Mouse (Mus musculus) stomach, embryonic 14.5 days (tissue): ENCODE data around the gene Gm17660. TPM values are rescaled to one million over a fixed set of nuclear protein-coding genes. Genes with fewer than 3 reads are reported as not detected.

ENCODE experiments used
- ATAC-seq: fragments of 200-750 bp; cut with Nextera tagmentation; 2 replicates; pipeline ENCODE4 v1.8.0; 2017; ENCODE audit warnings: low read depth, moderate TSS enrichment; ENCODE audit not compliant: insufficient number of reproducible peaks, insufficient read depth, low FRiP score
- H3K27ac ChIP-seq: fragments of 300-500 bp; sonication (generic); 2 replicates; pipeline ENCODE4 v1.5.1; 2014; ENCODE audit warnings: mild to moderate bottlenecking, low read length, moderate library complexity, mixed read lengths
- H3K27me3 ChIP-seq: fragments of 300-500 bp; sonication (generic); 2 replicates; pipeline ENCODE4 v1.6.1; 2014; ENCODE audit warnings: low read length, control low read depth, mixed read lengths; ENCODE audit not compliant: control insufficient read depth, insufficient read depth
- H3K36me3 ChIP-seq: fragments of 300-500 bp; sonication (generic); 2 replicates; pipeline ENCODE4 v1.6.1; 2014; ENCODE audit warnings: mild to moderate bottlenecking, control low read depth, low read length, moderate library complexity, mixed read lengths; ENCODE audit not compliant: control insufficient read depth, insufficient read depth
- H3K4me1 ChIP-seq: fragments of 300-500 bp; sonication (generic); 2 replicates; pipeline ENCODE4 v1.6.1; 2014; ENCODE audit warnings: low read length, control low read depth, mixed read lengths; ENCODE audit not compliant: control insufficient read depth, insufficient read depth
- H3K4me2 ChIP-seq: fragments of 300-500 bp; sonication (generic); replicated peaks from 2 replicates; pipeline ENCODE4 v1.6.1; 2014; ENCODE audit warnings: low read depth, low read length, control low read depth
- H3K4me3 ChIP-seq: fragments of 300-500 bp; sonication (generic); 2 replicates; pipeline ENCODE4 v1.5.1; 2014; ENCODE audit warnings: low read depth, low read length, control low read depth
- H3K9ac ChIP-seq: fragments of 300-500 bp; sonication (generic); replicated peaks from 2 replicates; pipeline ENCODE4 v1.6.1; 2014; ENCODE audit warnings: low read depth, mild to moderate bottlenecking, control low read depth, low read length, moderate library complexity, mixed read lengths
- H3K9me3 ChIP-seq: fragments of 300-500 bp; sonication (generic); 2 replicates; pipeline ENCODE4 v1.6.1; 2016; ENCODE audit warnings: low read depth, low read length, control low read depth; ENCODE audit not compliant: control insufficient read depth
- WGBS: fragments of 180-500 bp; shearing (Covaris S2); extraction: QIAGEN DNeasy Blood & Tissue Kit; methylation state at CpG from one replicate; pipeline ENCODE4 v1.1.7; 2014; 5-methylcytosine and 5-hydroxymethylcytosine counted together
- polyA plus RNA-seq: library from polyadenylated mRNA; unstranded; fragments of >200 nt; fragmentation: Nextera tagmentation; extraction: Ambion mirVana; gene quantifications from 2 replicates; pipeline ENCODE4 v1.2.1, GENCODE M21; 2014

Gene Gm17660
- polyA plus RNA-seq, 1 experiment from 2014 or later, result not detected

DNA sequence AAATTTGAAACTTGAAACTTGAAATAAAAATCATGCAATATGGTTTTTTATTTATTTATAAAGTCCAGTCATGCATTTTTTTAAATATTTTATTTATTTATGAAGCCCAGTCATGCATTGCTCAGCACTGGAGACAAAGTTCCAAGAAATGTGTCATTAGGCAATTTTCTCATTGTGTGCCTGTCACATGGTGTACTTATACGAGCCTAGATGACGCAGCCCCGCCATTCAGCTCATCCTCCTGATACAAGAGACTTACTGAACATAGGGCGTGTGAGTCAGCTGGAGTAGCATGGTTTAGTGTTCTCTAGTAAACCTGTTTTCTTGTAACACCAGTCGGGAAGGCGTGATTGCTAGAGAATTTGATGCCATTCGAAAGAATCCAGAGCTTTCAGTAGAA is 21.1 kb downstream of the Gm17660 start:
- Histone ChIP-seq H3K4me1 (no peaks in the 10 kb centered on the region), H3K9me3 (no peaks in the 10 kb centered on the region), H3K4me3 (no peak overlapping the region), H3K27me3 (no peaks in the 10 kb centered on the region), H3K9ac (no peak overlapping the region), H3K36me3 (peaks cover 11% of the 10 kb centered on the region), H3K27ac (no peak overlapping the region), H3K4me2 (no peak overlapping the region)
- ATAC-seq, result no peak
- 90% methylated on average over 7 of the region's 7 CpGs for WGBS

DNA sequence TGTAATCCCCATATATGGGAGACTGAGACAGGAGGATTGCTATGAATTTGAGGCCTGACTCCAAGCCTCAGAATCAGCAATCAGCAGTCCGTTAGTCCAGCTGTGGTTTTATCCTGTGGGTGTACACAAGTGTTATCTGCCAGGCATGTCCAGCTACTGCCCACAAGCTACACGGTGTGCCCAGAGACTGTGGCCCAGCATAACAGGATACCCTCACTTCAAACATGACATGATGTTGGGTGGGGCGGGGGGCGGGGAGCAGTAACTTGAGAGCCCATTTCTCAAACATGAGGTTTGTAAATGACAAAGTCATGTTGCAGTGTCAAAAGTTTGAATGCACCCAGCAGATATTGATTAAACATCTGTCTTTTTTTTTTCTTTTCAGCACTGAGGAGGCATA is 21.6 kb downstream of the Gm17660 start:
- Histone ChIP-seq H3K36me3 (peaks cover 13% of the 10 kb centered on the region), H3K4me1 (no peaks in the 10 kb centered on the region), H3K4me3 (no peak overlapping the region), H3K9ac (no peak overlapping the region), H3K4me2 (no peak overlapping the region), H3K27ac (no peak overlapping the region), H3K27me3 (no peaks in the 10 kb centered on the region), H3K9me3 (no peaks in the 10 kb centered on the region)
- no peak for ATAC-seq
- WGBS, result 83% methylated on average over 4 of the region's 4 CpGs

DNA sequence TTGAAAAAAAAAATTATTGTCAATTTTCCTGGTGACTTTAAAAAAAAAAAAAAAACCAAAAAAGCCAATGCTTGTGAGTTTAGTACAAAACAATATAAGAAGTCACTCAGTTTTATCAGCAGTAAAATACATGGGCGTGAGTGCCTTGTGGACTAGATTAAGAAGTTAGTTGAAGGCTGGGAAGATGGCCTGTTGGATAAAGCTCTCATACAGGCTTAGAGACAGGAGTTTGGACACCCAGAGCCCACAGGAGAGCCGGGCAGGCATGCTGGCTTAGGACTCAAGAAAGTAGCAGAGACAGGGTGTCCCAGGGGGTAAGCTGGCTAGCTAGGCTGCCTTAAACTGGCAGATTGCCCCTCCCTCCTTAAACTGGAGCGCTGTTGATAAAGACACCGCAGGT is 22.5 kb downstream of the Gm17660 start:
- no peak overlapping the region for H3K27ac ChIP-seq
- WGBS, result 94% methylated on average over 4 of the region's 4 CpGs
- H3K9me3 ChIP-seq, result no peaks in the 10 kb centered on the region
- no peak overlapping the region for H3K9ac ChIP-seq
- ATAC-seq, result no peak
- H3K4me1 ChIP-seq, result no peaks in the 10 kb centered on the region
- H3K36me3 ChIP-seq, result peaks cover 9% of the 10 kb centered on the region; the same call in 1 of the 2 replicates
- no peak overlapping the region for H3K4me3 ChIP-seq
- H3K4me2 ChIP-seq, result no peak overlapping the region
- no peaks in the 10 kb centered on the region for H3K27me3 ChIP-seq

DNA sequence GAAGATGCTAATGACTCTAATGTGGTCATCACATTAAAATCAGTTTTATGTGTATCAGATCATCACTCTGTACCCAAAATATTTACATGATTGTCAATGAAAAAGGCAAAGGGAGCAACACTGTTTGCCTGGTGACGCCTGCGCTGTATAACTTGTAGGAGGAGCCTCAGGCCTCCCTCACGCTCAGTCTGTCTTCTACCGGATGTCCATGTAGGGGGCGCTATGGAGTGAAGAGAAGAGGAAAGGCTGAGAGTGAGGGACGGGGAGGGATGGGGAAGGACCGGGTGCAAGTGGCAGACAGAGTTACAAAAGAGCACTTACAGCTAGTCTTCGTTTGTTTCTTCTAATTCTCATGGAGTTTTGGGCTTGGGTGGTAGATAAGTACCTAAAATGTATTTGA is 24.5 kb downstream of the Gm17660 start:
- H3K27ac ChIP-seq, result no peak overlapping the region
- H3K4me3 ChIP-seq, result no peak overlapping the region
- peaks cover 4% of the 10 kb centered on the region; the same call in 1 of the 2 replicates for H3K4me1 ChIP-seq
- ATAC-seq, result no peak
- H3K4me2 ChIP-seq, result no peak overlapping the region
- H3K9ac ChIP-seq, result no peak overlapping the region
- no peaks in the 10 kb centered on the region for H3K27me3 ChIP-seq
- H3K36me3 ChIP-seq, result peaks cover 9% of the 10 kb centered on the region; the same call in 1 of the 2 replicates
- H3K9me3 ChIP-seq, result no peaks in the 10 kb centered on the region
- 56% methylated on average over 8 of the region's 8 CpGs for WGBS

DNA sequence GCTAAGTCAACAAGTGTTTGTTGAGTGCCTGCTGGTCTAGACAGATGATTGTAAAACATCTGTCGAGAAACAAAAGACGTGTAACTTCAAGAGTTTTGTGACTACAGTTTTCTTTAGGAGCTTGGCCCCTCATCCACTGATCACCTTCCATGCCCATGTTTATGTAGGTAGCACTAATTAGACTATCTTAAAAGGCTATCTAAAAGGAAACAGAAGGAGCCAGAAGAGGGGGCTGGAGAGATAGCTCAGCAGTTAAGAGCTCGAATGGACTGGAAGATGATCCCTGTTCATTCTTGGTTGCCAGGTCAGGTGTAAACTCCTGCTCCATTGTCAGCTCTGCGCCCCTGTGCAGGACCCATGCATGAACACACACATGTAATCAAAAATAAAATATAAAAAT is 29.3 kb downstream of the Gm17660 start:
- H3K9ac ChIP-seq, result no peak overlapping the region
- peaks cover 9% of the 10 kb centered on the region; the same call in 1 of the 2 replicates for H3K36me3 ChIP-seq
- peak overlapping the region; percentile 70 for H3K4me2 ChIP-seq
- no peaks in the 10 kb centered on the region for H3K27me3 ChIP-seq
- peak overlapping the region; percentile 81; the same call in 1 of the 2 replicates for H3K4me3 ChIP-seq
- 37% methylated on average over 4 of the region's 4 CpGs for WGBS
- no peak overlapping the region for H3K27ac ChIP-seq
- H3K4me1 ChIP-seq, result peaks cover 14% of the 10 kb centered on the region; the same call in 1 of the 2 replicates
- ATAC-seq, result no peak
- no peaks in the 10 kb centered on the region for H3K9me3 ChIP-seq

DNA sequence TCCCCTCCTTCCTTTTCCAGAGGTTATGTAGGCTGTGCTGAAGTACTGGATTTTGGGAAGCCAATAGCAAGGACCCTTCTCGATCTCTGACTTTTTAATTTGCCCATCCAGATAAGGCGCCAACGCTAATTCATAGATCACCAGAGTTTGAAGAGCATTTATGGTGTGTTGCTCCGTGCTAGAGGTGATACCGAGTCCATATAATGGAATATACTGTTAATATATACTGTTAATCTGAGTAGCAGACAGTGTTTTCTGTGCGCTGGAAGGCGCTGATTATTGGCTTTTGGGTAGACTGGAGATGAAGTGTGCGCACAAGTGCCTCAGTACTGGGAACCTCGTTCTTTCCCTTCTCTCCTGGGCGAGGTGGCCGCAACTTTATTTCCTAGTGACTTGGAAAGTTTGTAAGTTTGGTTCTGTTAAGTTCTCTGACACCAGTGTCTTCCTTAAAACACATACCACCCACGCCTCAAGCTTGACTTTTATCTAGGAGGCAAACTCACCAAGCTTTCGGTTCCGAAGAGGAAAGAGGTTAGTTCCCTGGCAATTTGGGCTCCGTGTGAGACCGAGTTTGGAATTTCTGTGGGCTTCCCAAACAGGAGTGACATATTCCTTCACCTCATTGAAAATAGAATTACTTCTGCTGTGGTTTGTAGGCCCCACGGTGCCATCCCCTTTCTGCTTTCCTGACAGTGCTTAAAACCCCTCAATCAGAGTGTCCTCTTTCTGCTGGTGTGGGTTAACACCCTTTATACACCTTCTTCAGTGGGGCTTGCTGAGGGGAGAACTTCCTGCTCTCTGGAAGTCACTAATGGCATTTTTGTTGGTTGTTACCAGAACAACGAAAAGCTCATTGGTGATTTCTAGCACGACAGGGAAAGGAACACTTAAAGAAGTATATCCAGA is 30.0 kb downstream of the Gm17660 start:
- Histone ChIP-seq H3K27me3 (no peaks in the 10 kb centered on the region), H3K9ac (peak overlapping the region; percentile 83), H3K36me3 (peaks cover 9% of the 10 kb centered on the region; the same call in 1 of the 2 replicates), H3K27ac (peak overlapping the region; percentile 84; the same call in 1 of the 2 replicates), H3K4me3 (peak overlapping the region; percentile 81), H3K9me3 (no peaks in the 10 kb centered on the region), H3K4me1 (peaks cover 14% of the 10 kb centered on the region; the same call in 1 of the 2 replicates), H3K4me2 (peak overlapping the region; percentile 70)
- WGBS, result 5% methylated on average over 19 of the region's 19 CpGs
- no peak for ATAC-seq

DNA sequence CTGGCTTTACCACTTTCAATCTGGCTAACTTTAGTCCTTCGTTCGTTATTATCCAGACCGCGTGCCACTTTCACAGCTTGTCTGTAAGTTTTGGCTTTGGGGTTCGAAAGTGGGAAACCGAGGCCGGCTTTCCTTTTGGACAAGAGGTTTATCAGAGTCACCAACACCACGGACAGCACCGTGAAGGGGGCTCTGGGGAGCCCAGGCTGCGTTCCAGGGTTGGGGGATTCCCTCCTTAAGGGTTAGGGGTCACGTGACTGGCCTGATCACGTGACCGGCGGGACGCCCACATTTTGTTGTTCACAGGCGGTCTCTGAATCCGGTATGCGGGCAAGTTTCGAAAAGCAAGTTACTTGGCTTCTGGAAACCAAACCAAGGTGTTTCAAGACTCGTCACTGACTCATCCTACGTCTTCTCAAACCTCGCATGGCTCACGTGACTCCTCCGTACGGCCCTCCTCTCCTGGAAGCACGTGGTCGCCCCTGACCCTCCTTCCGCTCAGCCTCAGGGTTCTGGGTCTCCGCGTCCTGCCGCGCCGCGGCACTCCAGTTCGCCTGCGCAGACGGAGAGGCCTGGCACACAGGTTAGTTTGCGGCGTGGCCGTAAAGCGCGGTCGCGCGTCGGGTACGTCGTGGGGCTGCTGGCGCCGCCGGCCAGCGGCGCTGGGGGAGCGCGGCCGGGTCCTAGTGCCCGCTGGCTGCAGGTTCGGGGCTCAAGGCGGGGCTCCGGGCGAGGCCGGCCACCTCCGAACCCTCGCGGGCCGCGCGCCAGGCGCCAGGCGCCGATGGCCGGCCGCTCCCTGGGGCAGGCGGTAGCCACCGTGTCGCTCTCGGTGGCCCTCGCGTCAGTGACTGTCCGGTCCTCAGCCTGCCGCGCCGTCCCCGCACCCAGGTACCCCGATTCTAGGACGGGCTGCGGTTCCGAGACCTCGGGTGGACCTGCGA is 30.9 kb downstream of the Gm17660 start, which contains the start of gene Nudt9:
Gene Nudt9 (plus strand): TSS at position 51 of the 944 bp plus-strand sequence.
- Histone ChIP-seq H3K9ac (peak within 1 kb of the TSS; percentile 83), H3K36me3 (peaks cover 4% of the 10 kb centered on the region; the same call in 1 of the 2 replicates), H3K4me3 (peak within 1 kb of the TSS; percentile 81), H3K4me2 (peak within 1 kb of the TSS; percentile 70), H3K4me1 (peaks cover 14% of the 10 kb centered on the region; the same call in 1 of the 2 replicates), H3K27me3 (no peaks in the 10 kb centered on the region), H3K27ac (peak within 1 kb of the TSS; percentile 84), H3K9me3 (no peaks in the 10 kb centered on the region)
- ATAC-seq, result peak; percentile 99
- 5% methylated on average over 90 of the region's 90 CpGs for WGBS

DNA sequence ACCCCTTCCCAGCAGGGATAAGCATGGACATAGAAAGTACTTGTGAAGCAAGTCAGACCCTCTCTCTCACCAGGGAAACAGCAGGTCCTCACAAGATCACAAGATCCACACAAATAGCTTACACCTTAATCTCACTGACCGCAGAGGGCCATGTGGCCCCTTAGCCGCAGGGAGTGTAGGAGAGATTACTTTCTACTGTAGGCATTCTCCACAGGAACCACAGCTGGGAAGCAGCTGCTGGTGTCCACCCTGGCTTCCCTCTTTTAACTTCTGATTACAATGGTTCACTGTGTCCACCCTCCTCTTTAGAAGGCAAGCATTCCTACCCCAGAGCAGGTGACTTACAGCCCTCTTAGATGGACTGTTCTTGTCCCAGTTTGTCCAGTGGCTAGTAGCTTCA is 33.7 kb downstream of the Gm17660 start:
- no peaks in the 10 kb centered on the region for H3K36me3 ChIP-seq
- no peak overlapping the region for H3K4me2 ChIP-seq
- no peaks in the 10 kb centered on the region for H3K9me3 ChIP-seq
- no peaks in the 10 kb centered on the region for H3K27me3 ChIP-seq
- WGBS, result 34% methylated on average over 2 of the region's 2 CpGs
- no peak for ATAC-seq
- H3K4me1 ChIP-seq, result peaks cover 14% of the 10 kb centered on the region; the same call in 1 of the 2 replicates
- H3K27ac ChIP-seq, result no peak overlapping the region
- H3K9ac ChIP-seq, result no peak overlapping the region
- no peak overlapping the region for H3K4me3 ChIP-seq
